9 mouse cellular contexts compared by ENCODE assay signal in the genomic region with DNA sequence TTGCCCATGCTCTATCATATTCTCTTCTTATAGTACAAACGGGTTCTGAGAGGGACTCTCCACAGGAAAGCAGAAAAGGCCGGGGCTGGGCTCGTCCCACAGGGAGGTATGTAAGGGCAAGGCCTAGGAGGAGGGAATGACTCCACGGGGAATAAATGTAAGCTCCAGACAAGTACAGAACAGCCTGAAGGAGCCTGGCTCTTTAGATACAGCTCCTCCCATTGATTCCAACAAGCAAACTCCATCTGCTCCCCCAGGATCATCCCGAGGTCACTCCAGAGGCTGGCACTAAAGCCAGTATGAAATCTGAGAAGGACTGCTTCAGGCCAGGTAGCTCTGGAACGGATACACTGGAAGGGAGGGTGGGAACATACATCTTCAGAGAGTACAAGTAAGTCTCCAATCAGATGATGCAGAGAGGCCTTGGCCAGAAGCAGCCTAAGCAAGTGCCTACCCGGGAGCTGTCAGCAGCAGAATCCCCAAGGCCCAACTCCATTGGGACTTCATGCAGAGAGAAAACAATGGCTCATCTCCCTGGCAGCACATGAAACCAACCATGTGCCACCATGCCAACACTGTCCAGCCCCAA. TPM values are rescaled to one million over a fixed set of nuclear protein-coding genes. Genes with fewer than 3 reads are reported as not detected.
DNase-seq lines count a peak whose midpoint lies in the region; ATAC-seq lines count a peak whose summit lies in the region.
"Had no signal": no experiment of that assay in that cellular context is flagged by ENCODE, and none has a peak within 500 bp of the region (broad histone marks: within the 10 kb centered on the region; RNA-seq: fewer than 3 reads in every experiment).

No protein-coding gene starts in this region.

- peak overlapping the region; percentile 84; the same call in 1 of the 2 replicates for H3K4me3 ChIP-seq in heart, embryonic 10.5 days
- peak overlapping the region; percentile 86 for H3K4me3 ChIP-seq in forebrain, embryonic 16.5 days (replicated peaks; ENCODE audit: low read length)
- no peak overlapping the region for H3K4me3 ChIP-seq in midbrain, embryonic 11.5 days (ENCODE audit: low read depth, low read length)

- peaks cover 54% of the 10 kb centered on the region for H3K4me1 ChIP-seq in heart, embryonic 10.5 days
- H3K4me1 ChIP-seq in forebrain, embryonic 16.5 days (replicated peaks; ENCODE audit: control insufficient read depth, insufficient read depth, low read length), result peaks cover 54% of the 10 kb centered on the region
- peaks cover 22% of the 10 kb centered on the region for H3K4me1 ChIP-seq in midbrain, embryonic 11.5 days (ENCODE audit: control insufficient read depth, insufficient read depth, low read length)

- peak overlapping the region; percentile 100 for H3K4me2 ChIP-seq in forebrain, embryonic 16.5 days (ENCODE audit: low read length)
- peak overlapping the region; percentile 98; the same call in 1 of the 2 replicates for H3K4me2 ChIP-seq in midbrain, embryonic 11.5 days

- no peaks in the 10 kb centered on the region for H3K9me3 ChIP-seq in heart, embryonic 10.5 days
- H3K9me3 ChIP-seq in forebrain, embryonic 16.5 days (ENCODE audit: control insufficient read depth, low read length), result no peaks in the 10 kb centered on the region
- no peaks in the 10 kb centered on the region for H3K9me3 ChIP-seq in midbrain, embryonic 11.5 days (ENCODE audit: control insufficient read depth, low read length)

- ATAC-seq in forebrain, embryonic 16.5 days, result no peak
- ATAC-seq in midbrain, embryonic 11.5 days (ENCODE audit: low FRiP score), result no peak

- intact Hi-C loops in left cerebral cortex, postnatal 36 days (cut with DNase I), result loop anchor here (10.0 kb wide), 1 partner anchor 382 kb away; the partner anchor contains the start of gene Ptprf

- peak; percentile 69 for DNase-seq in heart, embryonic 10.5 days (ENCODE audit: low spot score)
- no peak for DNase-seq in heart, postnatal 4 days
- peak; percentile 59 for DNase-seq in NIH3T3 (ENCODE audit: low read depth)
- no peak for DNase-seq in midbrain, embryonic 11.5 days (ENCODE audit: low spot score, missing footprints)
- DNase-seq in left cerebral cortex, postnatal 36 days (ENCODE audit: low spot score in 2 of 2), result no peak
- no peak for DNase-seq in layer of hippocampus, adult 9-11 months
- DNase-seq in gastrocnemius, postnatal 25 days, result no peak

- 0 out of 2 replicates have a peak overlapping the region, but pooled peaks have one; percentile 29 for H3K27ac ChIP-seq in heart, embryonic 10.5 days
- no peak overlapping the region for H3K27ac ChIP-seq in forebrain, embryonic 16.5 days (ENCODE audit: low read length)
- H3K27ac ChIP-seq in midbrain, embryonic 11.5 days (ENCODE audit: low read depth, low read length), result no peak overlapping the region

- no peaks in the 10 kb centered on the region for H3K27me3 ChIP-seq in heart, embryonic 10.5 days (ENCODE audit: insufficient read depth, poor library complexity, severe bottlenecking)
- H3K27me3 ChIP-seq in forebrain, embryonic 16.5 days (replicated peaks; ENCODE audit: control insufficient read depth, insufficient read depth, low read length), result no peaks in the 10 kb centered on the region
- H3K27me3 ChIP-seq in midbrain, embryonic 11.5 days (ENCODE audit: control insufficient read depth, insufficient read depth, low read length), result no peaks in the 10 kb centered on the region

- peak overlapping the region; percentile 75 for H3K9ac ChIP-seq in forebrain, embryonic 16.5 days (replicated peaks; ENCODE audit: low read depth, low read length)
- no peak overlapping the region for H3K9ac ChIP-seq in midbrain, embryonic 11.5 days (ENCODE audit: low read length)

- 69% methylated on average over 7 of the region's 7 CpGs for WGBS in heart, embryonic 10.5 days
- 68% methylated on average over 7 of the region's 7 CpGs for WGBS in forebrain, embryonic 16.5 days
- 76% methylated on average over 7 of the region's 7 CpGs for WGBS in midbrain, embryonic 11.5 days

- peaks cover 35% of the 10 kb centered on the region for H3K36me3 ChIP-seq in heart, embryonic 10.5 days
- H3K36me3 ChIP-seq in forebrain, embryonic 16.5 days (ENCODE audit: control insufficient read depth, insufficient read depth), result peaks cover 6% of the 10 kb centered on the region
- H3K36me3 ChIP-seq in midbrain, embryonic 11.5 days (ENCODE audit: control insufficient read depth, insufficient read depth, low read length), result peaks cover 5% of the 10 kb centered on the region

RNA-seq across cellular contexts. Expression of gene Ipo13, which starts 2.0 kb away (rescaled TPM):
- 45.9 and 57.1 TPM in 2 replicates for polyA plus RNA-seq in heart, embryonic 10.5 days (2016; fragmentation: Nextera tagmentation; extraction: Ambion mirVana)
- 10 to 100 TPM; 49.6 TPM for total RNA-seq in heart, postnatal 4 days (2021)
- 74.3 and 79.9 TPM in 2 replicates for polyA plus RNA-seq in forebrain, embryonic 16.5 days (2015; fragmentation: Nextera tagmentation; extraction: Ambion mirVana)
- 49.0 and 54.7 TPM in 2 replicates for polyA plus RNA-seq in midbrain, embryonic 11.5 days (2014; fragmentation: Nextera tagmentation; extraction: Ambion mirVana)
- total RNA-seq in left cerebral cortex, postnatal 36 days (2021), result 100 to 1,000 TPM; 119 to 122 TPM
- 100 to 1,000 TPM; 218 TPM for total RNA-seq in gastrocnemius, postnatal 25 days (2021)

RNA-seq across cellular contexts. Expression of gene Artn, which starts 16.8 kb away (rescaled TPM):
- 0.85 and 1.3 TPM in 2 replicates for polyA plus RNA-seq in heart, embryonic 10.5 days (2016; fragmentation: Nextera tagmentation; extraction: Ambion mirVana)
- total RNA-seq in heart, postnatal 4 days (2021), result under 1 TPM; 0.67 to 0.72 TPM
- 0.11 and 0.48 TPM in 2 replicates for polyA plus RNA-seq in forebrain, embryonic 16.5 days (2015; fragmentation: Nextera tagmentation; extraction: Ambion mirVana)
- 0.40 and 0.53 TPM in 2 replicates for polyA plus RNA-seq in midbrain, embryonic 11.5 days (2014; fragmentation: Nextera tagmentation; extraction: Ambion mirVana)
- 1 to 10 TPM; 3.1 TPM for total RNA-seq in left cerebral cortex, postnatal 36 days (2021)
- total RNA-seq in gastrocnemius, postnatal 25 days (2021), result under 1 TPM; 0.18 to 0.48 TPM
- total RNA-seq: megakaryocyte progenitor cell, adult 5-6 weeks had no signal

RNA-seq across cellular contexts. Expression of gene Dph2, which starts 20.9 kb away (rescaled TPM):
- polyA plus RNA-seq in heart, embryonic 10.5 days (2016; fragmentation: Nextera tagmentation; extraction: Ambion mirVana), result 17.5 and 19.6 TPM in 2 replicates
- 1 to 10 TPM; 4.1 to 5.1 TPM for total RNA-seq in heart, postnatal 4 days (2021)
- 29.8 and 30.1 TPM in 2 replicates for polyA plus RNA-seq in forebrain, embryonic 16.5 days (2015; fragmentation: Nextera tagmentation; extraction: Ambion mirVana)
- polyA plus RNA-seq in midbrain, embryonic 11.5 days (2014; fragmentation: Nextera tagmentation; extraction: Ambion mirVana), result 23.9 and 27.7 TPM in 2 replicates
- total RNA-seq in left cerebral cortex, postnatal 36 days (2021), result 10 to 100 TPM in 1 of 2 experiments, 1 to 10 TPM in 1; 6.6 to 10.8 TPM
- total RNA-seq in gastrocnemius, postnatal 25 days (2021), result 1 to 10 TPM; 3.3 to 3.4 TPM

RNA-seq across cellular contexts. Expression of gene Atp6v0b, which starts 25.6 kb away (rescaled TPM):
- polyA plus RNA-seq in heart, embryonic 10.5 days (2016; fragmentation: Nextera tagmentation; extraction: Ambion mirVana), result 208 and 209 TPM in 2 replicates
- 100 to 1,000 TPM; 115 to 126 TPM for total RNA-seq in heart, postnatal 4 days (2021)
- 426 and 531 TPM in 2 replicates for polyA plus RNA-seq in forebrain, embryonic 16.5 days (2015; fragmentation: Nextera tagmentation; extraction: Ambion mirVana)
- 214 and 216 TPM in 2 replicates for polyA plus RNA-seq in midbrain, embryonic 11.5 days (2014; fragmentation: Nextera tagmentation; extraction: Ambion mirVana)
- 100 to 1,000 TPM; 432 to 445 TPM for total RNA-seq in left cerebral cortex, postnatal 36 days (2021)
- total RNA-seq in gastrocnemius, postnatal 25 days (2021), result 10 to 100 TPM; 72.1 to 75.9 TPM

RNA-seq across cellular contexts. Expression of gene B4galt2, which starts 29.5 kb away (rescaled TPM):
- 14.2 and 17.7 TPM in 2 replicates for polyA plus RNA-seq in heart, embryonic 10.5 days (2016; fragmentation: Nextera tagmentation; extraction: Ambion mirVana)
- 10 to 100 TPM; 19.5 to 21.9 TPM for total RNA-seq in heart, postnatal 4 days (2021)
- 47.8 and 47.9 TPM in 2 replicates for polyA plus RNA-seq in forebrain, embryonic 16.5 days (2015; fragmentation: Nextera tagmentation; extraction: Ambion mirVana)
- polyA plus RNA-seq in midbrain, embryonic 11.5 days (2014; fragmentation: Nextera tagmentation; extraction: Ambion mirVana), result 26.8 and 29.1 TPM in 2 replicates
- total RNA-seq in left cerebral cortex, postnatal 36 days (2021), result 100 to 1,000 TPM in 1 of 2 experiments, 10 to 100 TPM in 1; 95.6 to 107 TPM
- total RNA-seq in gastrocnemius, postnatal 25 days (2021), result 1 to 10 TPM; 2.6 to 3.5 TPM

Comparison
In these comparisons a context has a peak if more than half of its experiments do, and no peak if none do; other contexts are left out.
1. DNase-seq: peak in heart, embryonic 10.5 days (single experiment) and NIH3T3 (single experiment); none in heart, postnatal 4 days (single experiment), midbrain, embryonic 11.5 days (single experiment), left cerebral cortex, postnatal 36 days (0 of 2), layer of hippocampus, adult 9-11 months (single experiment) and gastrocnemius, postnatal 25 days (single experiment).